Mouse (Mus musculus) limb, embryonic 13.5 days (tissue): ENCODE data around the gene Gm2696. TPM values are rescaled to one million over a fixed set of nuclear protein-coding genes. Genes with fewer than 3 reads are reported as not detected.
"Not testable (repeated sequence)": the region's sequence is repeated elsewhere in the genome, so short reads cannot be mapped to it uniquely, and the experiment has no call there.

Source experiments
- ATAC-seq: fragments of 200-750 bp; cut with Nextera tagmentation; 2 replicates; pipeline ENCODE4 v1.8.0; 2017; ENCODE audit warnings: low read depth, moderate number of reproducible peaks, moderate TSS enrichment; ENCODE audit not compliant: low FRiP score
- H3K27ac ChIP-seq: fragments of 300-500 bp; sonication (generic); 2 replicates; pipeline ENCODE4 v1.5.1; 2015; ENCODE audit warnings: inconsistent platforms, mild to moderate bottlenecking, moderate library complexity
- H3K27me3 ChIP-seq: fragments of 300-500 bp; sonication (generic); 2 replicates; pipeline ENCODE4 v1.6.1; 2015; ENCODE audit warnings: mild to moderate bottlenecking, inconsistent platforms
- H3K36me3 ChIP-seq: fragments of 300-500 bp; sonication (generic); 2 replicates; pipeline ENCODE4 v1.6.1; 2015; ENCODE audit warnings: inconsistent platforms, mild to moderate bottlenecking, moderate library complexity
- H3K4me1 ChIP-seq: fragments of 300-500 bp; sonication (generic); 2 replicates; pipeline ENCODE4 v1.6.1; 2015; ENCODE audit warnings: inconsistent platforms
- H3K4me2 ChIP-seq: fragments of 300-500 bp; sonication (generic); replicated peaks from 2 replicates; pipeline ENCODE4 v1.6.1; 2015; ENCODE audit warnings: inconsistent platforms, mild to moderate bottlenecking, moderate library complexity
- H3K4me3 ChIP-seq: fragments of 300-500 bp; sonication (generic); 2 replicates; pipeline ENCODE4 v1.5.1; 2015; ENCODE audit warnings: moderate library complexity, mild to moderate bottlenecking, inconsistent platforms
- H3K9ac ChIP-seq: fragments of 300-500 bp; sonication (generic); 2 replicates; pipeline ENCODE4 v1.6.1; 2015; ENCODE audit warnings: mild to moderate bottlenecking, inconsistent platforms
- H3K9me3 ChIP-seq: fragments of 300-500 bp; sonication (generic); 2 replicates; pipeline ENCODE4 v1.6.1; 2016; ENCODE audit warnings: inconsistent platforms
- WGBS: fragments of 180-500 bp; shearing (Covaris S2); methylation state at CpG from one replicate; pipeline ENCODE4 v1.1.7; 2015; 5-methylcytosine and 5-hydroxymethylcytosine counted together
- polyA plus RNA-seq: library from polyadenylated mRNA; unstranded; fragments of >200 nt; fragmentation: Nextera tagmentation; extraction: Ambion mirVana; gene quantifications from 2 replicates; pipeline ENCODE4 v1.2.1, GENCODE M21; 2015

Gm2696 gene
- polyA plus RNA-seq = not detected in 2 replicates

DNA sequence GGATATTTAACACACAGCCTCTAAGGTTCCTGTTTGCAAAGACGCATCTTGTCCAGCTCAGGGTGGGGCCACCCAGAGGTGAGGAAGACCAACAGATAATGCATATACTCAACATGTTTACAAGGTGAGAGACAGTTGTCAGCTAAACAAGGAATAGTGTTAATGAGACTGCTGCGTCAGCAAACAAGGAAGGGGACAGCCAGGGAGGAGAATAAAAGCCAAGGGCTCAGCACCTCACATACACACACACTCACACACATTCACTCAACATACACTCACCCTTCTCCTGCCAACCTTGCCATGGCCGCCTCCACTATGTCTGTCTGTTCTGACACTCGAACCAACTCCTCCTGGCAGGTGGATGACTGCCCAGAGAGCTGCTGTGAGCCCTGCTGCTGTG is at the start of gene Gm2696:
Gene Gm2696 (plus strand): TSS at position 301 of the 400 bp plus-strand sequence.
- Histone ChIP-seq H3K27ac (no peak within 1 kb of the TSS), H3K4me1 (no peaks in the 10 kb centered on the region), H3K9ac (no peak within 1 kb of the TSS), H3K27me3 (no peaks in the 10 kb centered on the region), H3K36me3 (no peaks in the 10 kb centered on the region), H3K4me2 (no peak within 1 kb of the TSS), H3K9me3 (0 out of 2 replicates have a peak, but pooled peaks cover 8% of the 10 kb centered on the region), H3K4me3 (no peak within 1 kb of the TSS)
- no peak for ATAC-seq
- 58% methylated on average over 4 of the region's 4 CpGs for WGBS

DNA sequence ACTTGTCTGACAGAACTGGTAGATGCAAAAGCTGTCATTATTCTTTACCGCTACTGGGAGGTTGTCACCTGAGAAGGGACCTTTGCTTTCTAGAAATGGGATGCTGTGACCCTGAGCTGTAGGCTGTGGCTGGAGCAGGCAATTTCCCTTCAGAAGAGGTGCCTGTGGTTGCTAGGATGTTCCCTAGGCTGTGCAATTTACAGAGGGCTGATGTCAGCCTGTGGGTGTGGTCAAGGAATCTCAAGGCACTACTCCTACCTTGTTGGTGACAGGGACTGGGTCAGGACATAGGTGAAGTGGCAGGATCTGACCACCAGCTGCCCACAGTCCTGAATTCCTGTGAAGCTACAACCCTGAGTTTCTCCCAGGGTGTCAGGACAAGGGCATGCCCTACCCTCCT is 44.8 kb upstream of the Gm2696 start:
- Histone ChIP-seq H3K4me2 (no peak overlapping the region), H3K4me1 (no peaks in the 10 kb centered on the region), H3K9me3 (no peaks in the 10 kb centered on the region), H3K9ac (no peak overlapping the region), H3K36me3 (no peaks in the 10 kb centered on the region), H3K4me3 (no peak overlapping the region), H3K27me3 (no peaks in the 10 kb centered on the region), H3K27ac (no peak overlapping the region)
- ATAC-seq = no peak
- WGBS = 64% methylated on average over 1 of the region's 1 CpGs

DNA sequence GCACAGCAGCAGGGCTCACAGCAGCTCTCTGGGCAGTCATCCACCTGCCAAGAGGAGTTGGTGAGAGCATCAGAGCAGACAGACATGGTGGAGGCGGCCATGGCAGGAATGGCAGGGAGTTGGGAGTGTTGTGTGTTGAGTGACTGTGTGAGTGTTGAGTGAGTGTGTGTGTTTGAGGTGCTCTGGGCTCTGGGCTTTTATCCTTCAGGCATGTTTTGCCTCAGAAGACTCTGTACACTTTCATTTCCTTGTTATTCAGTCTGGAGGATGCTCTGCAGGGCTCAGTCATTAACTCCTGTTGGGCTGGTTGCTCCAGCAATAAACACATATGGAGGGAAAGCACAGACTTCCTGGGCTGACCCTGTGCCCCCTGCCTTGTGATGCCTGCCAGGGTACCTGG is 43.3 kb upstream of the Gm2696 start, which contains the start of gene Gm3238:
Gene Gm3238 (minus strand): TSS at position 101 of the 400 bp plus-strand sequence.
- H3K9ac ChIP-seq, H3K27ac ChIP-seq, H3K27me3 ChIP-seq, H3K4me3 ChIP-seq, H3K36me3 ChIP-seq, H3K4me2 ChIP-seq, ATAC-seq, H3K4me1 ChIP-seq, H3K9me3 ChIP-seq: not testable (repeated sequence)
- WGBS = 40% methylated on average over 1 of the region's 1 CpGs

DNA sequence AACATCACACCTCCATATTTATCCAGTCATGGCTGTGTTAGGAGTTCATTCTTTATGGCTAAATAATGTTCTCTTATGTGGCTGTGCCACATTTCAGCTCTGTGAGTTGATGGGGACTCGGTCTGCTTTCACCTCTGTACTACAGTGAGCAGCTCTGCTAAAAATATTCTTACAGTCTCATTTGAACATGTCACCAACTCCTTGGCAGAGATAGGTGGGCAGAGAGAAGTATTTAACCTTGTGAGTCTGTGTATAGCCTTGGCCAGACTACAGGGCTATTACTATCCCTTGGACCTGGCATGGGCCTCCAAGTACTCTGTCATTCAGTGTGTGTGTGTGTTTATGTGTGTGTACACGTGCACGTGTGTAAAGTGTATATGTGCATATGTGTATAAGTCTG is 42.3 kb upstream of the Gm2696 start:
- WGBS = 84% methylated on average over 2 of the region's 3 CpGs
- H3K27ac ChIP-seq, H3K4me2 ChIP-seq, H3K4me3 ChIP-seq, H3K4me1 ChIP-seq, H3K9me3 ChIP-seq, ATAC-seq, H3K9ac ChIP-seq, H3K36me3 ChIP-seq, H3K27me3 ChIP-seq: not testable (repeated sequence)

DNA sequence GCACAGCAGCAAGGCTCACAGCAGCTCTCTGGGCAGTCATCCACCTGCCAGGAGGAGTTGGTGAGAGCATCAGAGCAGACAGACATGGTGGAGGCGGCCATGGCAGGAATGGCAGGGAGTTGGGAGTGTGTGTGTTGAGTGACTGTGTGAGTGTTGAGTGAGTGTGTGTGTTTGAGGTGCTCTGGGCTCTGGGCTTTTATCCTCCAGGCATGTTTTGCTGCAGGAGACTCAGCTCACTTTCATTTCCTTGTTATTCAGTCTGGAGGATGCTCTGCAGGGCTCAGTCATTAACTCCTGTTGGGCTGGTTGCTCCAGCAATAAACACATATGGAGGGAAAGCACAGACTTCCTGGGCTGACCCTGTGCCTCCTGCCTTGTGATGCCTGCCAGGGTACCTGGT is 37.6 kb upstream of the Gm2696 start, which contains the start of gene Gm7138:
Gene Gm7138 (minus strand): TSS at position 101 of the 400 bp plus-strand sequence.
- H3K27ac ChIP-seq, H3K9me3 ChIP-seq, H3K4me3 ChIP-seq, ATAC-seq, H3K9ac ChIP-seq, H3K4me1 ChIP-seq, H3K4me2 ChIP-seq, H3K36me3 ChIP-seq, H3K27me3 ChIP-seq: not testable (repeated sequence)
- 70% methylated on average over 1 of the region's 1 CpGs for WGBS

DNA sequence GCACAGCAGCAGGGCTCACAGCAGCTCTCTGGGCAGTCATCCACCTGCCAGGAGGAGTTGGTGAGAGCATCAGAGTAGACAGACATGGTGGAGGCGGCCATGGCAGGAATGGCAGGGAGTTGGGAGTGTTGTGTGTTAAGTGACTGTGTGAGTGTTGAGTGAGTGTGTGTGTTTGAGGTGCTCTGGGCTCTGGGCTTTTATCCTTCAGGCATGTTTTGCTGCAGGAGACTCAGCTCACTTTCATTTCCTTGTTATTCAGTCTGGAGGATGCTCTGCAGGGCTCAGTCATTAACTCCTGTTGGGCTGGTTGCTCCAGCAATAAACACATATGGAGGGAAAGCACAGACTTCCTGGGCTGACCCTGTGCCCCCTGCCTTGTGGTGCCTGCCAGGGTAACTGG is 32.0 kb upstream of the Gm2696 start, which contains the start of gene Gm3250:
Gene Gm3250 (minus strand): TSS at position 101 of the 400 bp plus-strand sequence.
- H3K4me3 ChIP-seq, H3K4me2 ChIP-seq, H3K36me3 ChIP-seq, H3K27me3 ChIP-seq, H3K27ac ChIP-seq, H3K9ac ChIP-seq, H3K9me3 ChIP-seq, H3K4me1 ChIP-seq, ATAC-seq: not testable (repeated sequence)
- 40% methylated on average over 1 of the region's 1 CpGs for WGBS

DNA sequence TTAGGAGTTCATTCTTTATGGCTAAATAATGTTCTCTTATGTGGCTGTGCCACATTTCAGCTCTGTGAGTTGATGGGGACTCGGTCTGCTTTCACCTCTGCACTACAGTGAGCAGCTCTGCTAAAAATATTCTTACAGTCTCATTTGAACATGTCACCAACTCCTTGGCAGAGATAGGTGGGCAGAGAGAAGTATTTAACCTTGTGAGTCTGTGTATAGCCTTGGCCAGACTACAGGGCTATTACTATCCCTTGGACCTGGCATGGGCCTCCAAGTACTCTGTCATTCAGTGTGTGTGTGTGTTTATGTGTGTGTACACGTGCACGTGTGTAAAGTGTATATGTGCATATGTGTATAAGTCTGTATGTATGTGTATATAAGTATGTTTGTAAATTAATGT is 31.1 kb upstream of the Gm2696 start:
- not testable (repeated sequence) for H3K4me3 ChIP-seq, H3K36me3 ChIP-seq, H3K9me3 ChIP-seq, H3K4me2 ChIP-seq, ATAC-seq, H3K9ac ChIP-seq, H3K4me1 ChIP-seq, H3K27me3 ChIP-seq, H3K27ac ChIP-seq
- 81% methylated on average over 3 of the region's 3 CpGs for WGBS

DNA sequence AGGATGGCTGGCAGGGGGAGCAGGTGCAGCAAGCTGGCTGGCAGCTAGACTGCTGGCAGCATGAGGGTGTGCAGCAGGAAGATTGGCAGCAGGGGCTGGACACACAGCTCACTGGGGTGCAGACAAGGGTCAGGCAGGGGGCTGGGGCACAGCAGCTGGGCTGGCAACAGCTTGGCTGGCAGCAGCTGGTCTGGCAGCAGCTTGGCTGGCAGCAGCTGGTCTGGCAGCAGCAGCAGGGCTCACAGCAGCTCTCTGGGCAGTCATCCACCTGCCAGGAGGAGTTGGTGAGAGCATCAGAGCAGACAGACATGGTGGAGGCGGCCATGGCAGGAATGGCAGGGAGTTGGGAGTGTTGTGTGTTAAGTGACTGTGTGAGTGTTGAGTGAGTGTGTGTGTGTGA is 26.6 kb upstream of the Gm2696 start, which contains the start of gene Gm7137:
Gene Gm7137 (minus strand): TSS at position 325 of the 400 bp plus-strand sequence.
- H3K4me3 ChIP-seq, H3K4me2 ChIP-seq, ATAC-seq, H3K4me1 ChIP-seq, H3K9ac ChIP-seq, H3K27ac ChIP-seq, H3K36me3 ChIP-seq, H3K27me3 ChIP-seq, H3K9me3 ChIP-seq: not testable (repeated sequence)
- WGBS = 63% methylated on average over 1 of the region's 1 CpGs

DNA sequence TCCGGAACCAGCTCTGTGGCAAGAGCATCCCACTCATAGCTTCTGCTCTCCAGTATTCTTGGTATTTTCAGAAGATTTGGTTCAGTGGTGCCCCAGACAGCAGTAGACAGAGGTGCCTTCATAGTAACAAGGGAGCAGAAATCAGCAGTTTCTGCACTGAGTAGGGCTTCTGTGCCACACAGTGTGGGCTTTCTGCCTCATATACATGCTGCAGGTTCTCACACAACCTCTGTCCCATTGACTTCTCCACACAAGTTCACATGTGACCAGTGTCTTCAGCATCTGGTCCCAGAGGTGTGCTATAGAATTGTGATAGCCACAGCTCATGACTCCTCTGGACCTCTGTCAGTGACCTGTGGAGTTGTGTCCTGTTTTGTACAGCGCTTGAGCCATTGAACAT is 25.9 kb upstream of the Gm2696 start:
- 75% methylated on average over 2 of the region's 2 CpGs for WGBS
- no peak for ATAC-seq

DNA sequence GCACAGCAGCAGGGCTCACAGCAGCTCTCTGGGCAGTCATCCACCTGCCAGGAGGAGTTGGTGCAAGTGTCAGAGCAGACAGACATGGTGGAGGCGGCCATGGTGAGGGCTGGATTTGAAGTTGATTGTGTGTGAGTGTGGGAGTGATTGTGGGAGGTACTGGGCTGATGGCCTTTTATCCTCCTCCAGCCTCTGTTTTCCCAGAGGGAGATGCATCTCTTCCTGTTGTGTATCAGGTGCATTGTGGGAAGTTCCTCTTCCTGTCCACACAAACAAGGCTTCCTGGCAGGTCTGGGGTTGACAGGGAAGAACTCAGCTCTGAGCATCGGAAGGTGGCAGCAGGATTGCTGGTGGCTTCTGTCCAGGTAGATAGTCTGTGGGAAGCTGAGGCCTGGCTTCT is 19.5 kb upstream of the Gm2696 start, which contains the start of gene Gm9639:
Gene Gm9639 (minus strand): TSS at position 101 of the 400 bp plus-strand sequence.
- no peak for ATAC-seq
- H3K9me3 ChIP-seq = no peaks in the 10 kb centered on the region
- no peak within 1 kb of the TSS for H3K4me3 ChIP-seq

More for the DNA sequence above, 25.9 kb upstream of the Gm2696 start:
- Histone ChIP-seq H3K4me3 (no peak overlapping the region), H3K4me2 (no peak overlapping the region), H3K36me3 (no peaks in the 10 kb centered on the region), H3K4me1 (0 out of 2 replicates have a peak, but pooled peaks cover under 1% of the 10 kb centered on the region), H3K27me3 (no peaks in the 10 kb centered on the region), H3K27ac (no peak overlapping the region), H3K9ac (no peak overlapping the region), H3K9me3 (no peaks in the 10 kb centered on the region)

DNA sequence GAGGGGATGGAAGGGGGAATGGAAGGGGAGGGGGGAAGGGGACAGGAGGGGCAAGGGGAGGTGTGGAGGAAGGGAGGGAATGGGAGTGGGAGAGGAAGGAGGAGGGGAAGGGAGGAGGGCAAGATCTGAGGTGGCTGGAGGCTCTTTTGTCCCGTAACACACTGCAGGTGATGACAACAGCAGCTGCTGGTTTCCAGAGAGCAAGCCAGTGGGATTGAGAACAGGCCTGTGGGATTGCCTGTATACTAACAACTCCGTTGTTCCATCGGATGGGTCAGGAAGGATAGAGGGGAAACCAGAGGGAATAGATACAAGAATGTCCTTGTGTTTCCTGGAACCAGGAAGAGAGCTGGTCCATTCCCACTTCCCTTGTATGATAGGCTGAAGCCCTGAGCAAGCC is 16.8 kb upstream of the Gm2696 start:
- H3K4me2 ChIP-seq = no peak overlapping the region
- H3K4me1 ChIP-seq = peaks cover 22% of the 10 kb centered on the region
- 20% methylated on average over 3 of the region's 3 CpGs for WGBS
- no peaks in the 10 kb centered on the region for H3K36me3 ChIP-seq
- ATAC-seq = no peak
- no peak overlapping the region for H3K4me3 ChIP-seq
- no peaks in the 10 kb centered on the region for H3K9me3 ChIP-seq
- H3K27me3 ChIP-seq = no peaks in the 10 kb centered on the region
- H3K9ac ChIP-seq = no peak overlapping the region
- no peak overlapping the region for H3K27ac ChIP-seq

More for the DNA sequence above, 19.5 kb upstream of the Gm2696 start, which contains the start of gene Gm9639:
- peaks cover 22% of the 10 kb centered on the region for H3K4me1 ChIP-seq
- H3K36me3 ChIP-seq = no peaks in the 10 kb centered on the region
- WGBS = 53% methylated on average over 2 of the region's 2 CpGs
- no peak within 1 kb of the TSS for H3K4me2 ChIP-seq
- no peaks in the 10 kb centered on the region for H3K27me3 ChIP-seq
- H3K27ac ChIP-seq = no peak within 1 kb of the TSS
- no peak within 1 kb of the TSS for H3K9ac ChIP-seq

DNA sequence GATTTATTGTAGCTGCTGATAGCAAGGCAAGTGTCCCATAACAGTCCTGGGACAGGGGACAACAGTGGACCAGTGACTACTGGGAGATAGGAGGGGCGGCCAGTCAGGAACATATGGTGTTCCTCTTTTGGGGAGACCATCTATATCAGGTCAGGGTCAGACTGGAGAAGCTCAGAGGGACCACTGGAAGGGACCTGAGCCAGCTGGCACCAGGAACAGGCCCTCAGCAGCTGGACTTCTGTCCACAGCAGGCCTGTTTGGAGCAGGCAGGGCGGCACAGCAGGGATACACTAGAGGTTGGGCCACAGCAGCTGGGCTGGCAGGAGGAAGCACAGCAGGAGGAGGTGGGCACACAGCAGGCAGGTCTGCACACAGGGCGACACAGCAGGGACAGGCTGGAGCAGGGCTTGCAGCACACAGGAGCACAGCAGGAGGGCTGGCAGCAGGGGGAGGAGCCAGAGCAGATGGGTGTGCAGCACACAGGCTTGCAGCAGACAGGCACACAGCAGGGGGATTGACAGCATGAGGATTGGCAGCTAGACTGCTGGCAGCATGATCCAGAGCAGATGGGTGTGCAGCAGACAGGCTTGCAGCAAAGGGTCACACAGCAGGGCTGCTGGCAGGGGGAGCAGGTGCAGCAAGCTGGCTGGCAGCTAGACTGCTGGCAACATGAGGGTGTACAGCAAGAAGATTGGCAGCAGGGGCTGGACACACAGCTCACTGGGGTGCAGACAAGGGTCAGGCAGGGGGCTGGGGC is 16.1 kb upstream of the Gm2696 start:
- 28% methylated on average over 3 of the region's 3 CpGs for WGBS
- not testable (repeated sequence) for H3K27me3 ChIP-seq, H3K27ac ChIP-seq, ATAC-seq, H3K4me3 ChIP-seq, H3K4me2 ChIP-seq, H3K9me3 ChIP-seq, H3K36me3 ChIP-seq, H3K9ac ChIP-seq
- peaks cover 22% of the 10 kb centered on the region for H3K4me1 ChIP-seq
